Mouse (Mus musculus) lung, embryonic 14.5 days (tissue): Measurements from ENCODE around the gene Klrb1f. TPM values are rescaled to one million over a fixed set of nuclear protein-coding genes. Genes with fewer than 3 reads are reported as not detected.
"Not testable (repeated sequence)": the region's sequence is repeated elsewhere in the genome, so short reads cannot be mapped to it uniquely, and the experiment has no call there.

Experiments
- ATAC-seq: fragments of 200-750 bp; cut with Nextera tagmentation; 2 replicates; pipeline ENCODE4 v1.8.0; 2017; ENCODE audit warnings: mild to moderate bottlenecking, moderate TSS enrichment, moderate library complexity; ENCODE audit not compliant: insufficient read depth
- DNase-seq: peaks from one replicate; pipeline ENCODE4 v3.0.0-alpha.2; 2015
- H3K27ac ChIP-seq: fragments of 300-500 bp; sonication (generic); 2 replicates; pipeline ENCODE4 v1.5.1; 2014; ENCODE audit warnings: low read depth, mild to moderate bottlenecking, moderate library complexity
- H3K27me3 ChIP-seq: fragments of 300-500 bp; sonication (generic); 2 replicates; pipeline ENCODE4 v1.6.1; 2014; ENCODE audit warnings: low read length, control low read depth; ENCODE audit not compliant: insufficient read depth
- H3K36me3 ChIP-seq: fragments of 300-500 bp; sonication (generic); 2 replicates; pipeline ENCODE4 v1.6.1; 2014; ENCODE audit warnings: control low read depth; ENCODE audit not compliant: insufficient read depth
- H3K4me1 ChIP-seq: fragments of 300-500 bp; sonication (generic); 2 replicates; pipeline ENCODE4 v1.6.1; 2014; ENCODE audit warnings: antibody characterized with exemption, control low read depth; ENCODE audit not compliant: insufficient read depth
- H3K4me2 ChIP-seq: fragments of 300-500 bp; sonication (generic); 2 replicates; pipeline ENCODE4 v1.6.1; 2014; ENCODE audit warnings: mild to moderate bottlenecking
- H3K4me3 ChIP-seq: fragments of 300-500 bp; sonication (generic); 2 replicates; pipeline ENCODE4 v1.5.1; 2014; ENCODE audit warnings: low read depth, low read length
- H3K9ac ChIP-seq: fragments of 300-500 bp; sonication (generic); 2 replicates; pipeline ENCODE4 v1.6.1; 2014
- H3K9me3 ChIP-seq: fragments of 300-500 bp; sonication (generic); 2 replicates; pipeline ENCODE4 v1.6.1; 2016; ENCODE audit warnings: low read depth, low read length, control low read depth
- CTCF ChIP-seq: IDR thresholded peaks from 2 replicates; pipeline ENCODE4 v1.5.1; 2016; ENCODE audit warnings: antibody characterized with exemption, low read depth
- WGBS: fragments of 180-500 bp; shearing (Covaris S2); extraction: QIAGEN DNeasy Blood & Tissue Kit; methylation state at CpG from one replicate; pipeline ENCODE4 v1.1.7; 2014; 5-methylcytosine and 5-hydroxymethylcytosine counted together
- polyA plus RNA-seq: library from polyadenylated mRNA; unstranded; fragments of >200 nt; fragmentation: Nextera tagmentation; extraction: Ambion mirVana; gene quantifications from 2 replicates; pipeline ENCODE4 v1.2.1, GENCODE M21; 2014

The Klrb1f gene
- polyA plus RNA-seq, 1 experiment from 2014 or later, result 0.21 TPM

- Histone ChIP-seq H3K9ac (no peak overlapping the region), H3K4me3 (no peak overlapping the region), H3K27ac (no peak overlapping the region), H3K4me2 (no peak overlapping the region), H3K4me1 (no peaks in the 10 kb centered on the region), H3K36me3 (no peaks in the 10 kb centered on the region), H3K9me3 (peaks cover 5% of the 10 kb centered on the region; the same call in 1 of the 2 replicates), H3K27me3 (no peaks in the 10 kb centered on the region)
- TF ChIP-seq CTCF, result no peak
- DNase-seq (no peak), ATAC-seq (no peak)
Measured at GRCm38 (mm10) chr6:129066530-129066929, 20.8 kb downstream of the Klrb1f start.

GRCm38 (mm10) chr6:129066986-129067385 lies 21.3 kb downstream of the Klrb1f start:
- DNase-seq, result peak; percentile 79
- ATAC-seq, result peak; percentile 84

GRCm38 (mm10) chr6:129085098-129085497 lies 39.4 kb downstream of the Klrb1f start:
- Histone ChIP-seq H3K4me1 (no peaks in the 10 kb centered on the region), H3K4me2 (no peak overlapping the region), H3K27me3 (no peaks in the 10 kb centered on the region), H3K4me3 (no peak overlapping the region), H3K9ac (no peak overlapping the region), H3K27ac (no peak overlapping the region), H3K9me3 (no peaks in the 10 kb centered on the region), H3K36me3 (no peaks in the 10 kb centered on the region)
- ATAC-seq (no peak), DNase-seq (no peak)
- no peak for TF ChIP-seq CTCF
- 87% methylated on average over 6 of the region's 6 CpGs for WGBS

More at GRCm38 (mm10) chr6:129066986-129067385, 21.3 kb downstream of the Klrb1f start:
- Histone ChIP-seq H3K4me2 (no peak overlapping the region), H3K4me3 (no peak overlapping the region), H3K9ac (no peak overlapping the region), H3K4me1 (no peaks in the 10 kb centered on the region), H3K9me3 (peaks cover 5% of the 10 kb centered on the region; the same call in 1 of the 2 replicates), H3K36me3 (no peaks in the 10 kb centered on the region), H3K27ac (no peak overlapping the region), H3K27me3 (no peaks in the 10 kb centered on the region)
- TF ChIP-seq CTCF, result peak; percentile 86
- 65% methylated on average over 1 of the region's 1 CpGs for WGBS

GRCm38 (mm10) chr6:129086031-129086430 lies 40.3 kb downstream of the Klrb1f start:
- not testable (repeated sequence) for H3K36me3 ChIP-seq

GRCm38 (mm10) chr6:129088161-129088560 lies 42.5 kb downstream of the Klrb1f start:
- 77% methylated on average over 1 of the region's 1 CpGs for WGBS
- peak; percentile 54 for DNase-seq
- Histone ChIP-seq H3K27me3 (no peaks in the 10 kb centered on the region), H3K36me3 (no peaks in the 10 kb centered on the region), H3K9ac (no peak overlapping the region), H3K4me2 (no peak overlapping the region), H3K9me3 (no peaks in the 10 kb centered on the region), H3K27ac (no peak overlapping the region), H3K4me1 (no peaks in the 10 kb centered on the region), H3K4me3 (no peak overlapping the region)
- peak; percentile 48 for TF ChIP-seq CTCF
- ATAC-seq, result no peak

More at GRCm38 (mm10) chr6:129086031-129086430, 40.3 kb downstream of the Klrb1f start:
- 80% methylated on average over 2 of the region's 2 CpGs for WGBS
- H3K9ac ChIP-seq, H3K27ac ChIP-seq, H3K4me3 ChIP-seq, ATAC-seq, DNase-seq, H3K27me3 ChIP-seq, H3K4me1 ChIP-seq, H3K9me3 ChIP-seq, H3K4me2 ChIP-seq: not testable (repeated sequence)

- 94% methylated on average over 8 of the region's 8 CpGs for WGBS
- not testable (repeated sequence) for H3K9me3 ChIP-seq, H3K4me1 ChIP-seq, H3K36me3 ChIP-seq, ATAC-seq, H3K4me3 ChIP-seq, H3K27ac ChIP-seq, H3K4me2 ChIP-seq, H3K27me3 ChIP-seq, H3K9ac ChIP-seq, DNase-seq
Measured at GRCm38 (mm10) chr6:129088596-129088995, 42.9 kb downstream of the Klrb1f start.

GRCm38 (mm10) chr6:129095166-129095565 lies 49.5 kb downstream of the Klrb1f start:
- DNase-seq (peak; percentile 74), ATAC-seq (peak; percentile 76; the same call in 1 of the 2 replicates)
- TF ChIP-seq CTCF, result peak; percentile 76

GRCm38 (mm10) chr6:129097929-129098328 lies 52.2 kb downstream of the Klrb1f start:
- H3K9me3 ChIP-seq, result no peaks in the 10 kb centered on the region
- no peak overlapping the region for H3K4me3 ChIP-seq
- no peak overlapping the region for H3K4me2 ChIP-seq
- ATAC-seq, result peak; percentile 35; the same call in 1 of the 2 replicates
- DNase-seq, result peak; percentile 29
- WGBS, result 30% methylated on average over 1 of the region's 1 CpGs
- no peak overlapping the region for H3K27ac ChIP-seq
- H3K36me3 ChIP-seq, result no peaks in the 10 kb centered on the region
- H3K9ac ChIP-seq, result no peak overlapping the region
- no peak for TF ChIP-seq CTCF
- H3K4me1 ChIP-seq, result no peaks in the 10 kb centered on the region
- H3K27me3 ChIP-seq, result no peaks in the 10 kb centered on the region

More at GRCm38 (mm10) chr6:129095166-129095565, 49.5 kb downstream of the Klrb1f start:
- H3K4me2 ChIP-seq, result no peak overlapping the region
- no peaks in the 10 kb centered on the region for H3K36me3 ChIP-seq
- H3K9me3 ChIP-seq, result no peaks in the 10 kb centered on the region
- no peak overlapping the region for H3K9ac ChIP-seq
- H3K27me3 ChIP-seq, result no peaks in the 10 kb centered on the region
- H3K4me3 ChIP-seq, result no peak overlapping the region
- no peaks in the 10 kb centered on the region for H3K4me1 ChIP-seq
- no peak overlapping the region for H3K27ac ChIP-seq

GRCm38 (mm10) chr6:129100794-129101193 lies 55.1 kb downstream of the Klrb1f start, which contains the start of gene Clec2e:
Gene Clec2e, minus strand, starts transcription at chr6:129100913.
- not testable (repeated sequence) for H3K27me3 ChIP-seq, H3K4me2 ChIP-seq, H3K27ac ChIP-seq, H3K9me3 ChIP-seq, ATAC-seq, H3K4me3 ChIP-seq, H3K9ac ChIP-seq, H3K36me3 ChIP-seq, H3K4me1 ChIP-seq, DNase-seq
- 63% methylated on average over 1 of the region's 1 CpGs for WGBS
